Mouse (Mus musculus) thymus, postnatal 14 days (tissue): ENCODE measurements around the gene Zfp652.
A peak's percentile ranks its signal among the peaks of the same experiment; 100 is the strongest.

Source experiments
- DNase-seq: peaks from one replicate; pipeline ENCODE4 v3.0.0; 2021

The Zfp652 gene

GRCm38 (mm10) chr11:95833006-95833570 lies 120.6 kb downstream of the Zfp652 start:
- peak; percentile 82 for DNase-seq

GRCm38 (mm10) chr11:95833631-95834142 lies 121.2 kb downstream of the Zfp652 start:
- peak; percentile 74 for DNase-seq

- DNase-seq, result peak; percentile 97
Measured at GRCm38 (mm10) chr11:95834143-95834667, 121.7 kb downstream of the Zfp652 start.

GRCm38 (mm10) chr11:95834742-95835710 lies 122.6 kb downstream of the Zfp652 start:
- peak; percentile 81 for DNase-seq

GRCm38 (mm10) chr11:95835832-95836231 lies 123.4 kb downstream of the Zfp652 start:
- DNase-seq, result no peak

- no peak for DNase-seq
Measured at GRCm38 (mm10) chr11:95836433-95836832, 124.0 kb downstream of the Zfp652 start.

- DNase-seq, result peak; percentile 16
Measured at GRCm38 (mm10) chr11:95837059-95837458, 124.6 kb downstream of the Zfp652 start, which contains the start of gene Gngt2. TSS of gene Gngt2 (plus strand) at chr11:95837216.

- DNase-seq, result no peak
Measured at GRCm38 (mm10) chr11:95838598-95838997, 126.1 kb downstream of the Zfp652 start.

GRCm38 (mm10) chr11:95838999-95839868 lies 126.8 kb downstream of the Zfp652 start:
- peak; percentile 51 for DNase-seq

GRCm38 (mm10) chr11:95840694-95841497 lies 128.4 kb downstream of the Zfp652 start:
- DNase-seq, result peak; percentile 27

- DNase-seq, result peak; percentile 44
Measured at GRCm38 (mm10) chr11:95841498-95841830, 129.0 kb downstream of the Zfp652 start.

GRCm38 (mm10) chr11:95842074-95842681 lies 129.7 kb downstream of the Zfp652 start, which contains the start of gene Abi3:
TSS of gene Abi3 (minus strand) at chr11:95842476.
- DNase-seq, result peak; percentile 91

- peak; percentile 42 for DNase-seq
Measured at GRCm38 (mm10) chr11:95842953-95843352, 130.5 kb downstream of the Zfp652 start.

- peak; percentile 20 for DNase-seq
Measured at GRCm38 (mm10) chr11:95843421-95843950, 131.0 kb downstream of the Zfp652 start.

GRCm38 (mm10) chr11:95844935-95845334 lies 132.5 kb downstream of the Zfp652 start:
- peak; percentile 19 for DNase-seq

- DNase-seq, result no peak
Measured at GRCm38 (mm10) chr11:95850898-95851297, 138.4 kb downstream of the Zfp652 start.

GRCm38 (mm10) chr11:95853684-95854083 lies 141.2 kb downstream of the Zfp652 start:
- DNase-seq, result peak; percentile 82

GRCm38 (mm10) chr11:95857306-95857705 lies 144.8 kb downstream of the Zfp652 start:
- DNase-seq, result no peak

- DNase-seq, result no peak
Measured at GRCm38 (mm10) chr11:95857716-95858527, 145.4 kb downstream of the Zfp652 start.
